Mouse (Mus musculus): ENCODE results near the gene Atraid. TPM values are rescaled to one million over a fixed set of nuclear protein-coding genes. Genes with fewer than 3 reads are reported as not detected.

Atraid gene
- polyA plus RNA-seq, 1 experiment from 2014 or later = 116 TPM

DNA sequence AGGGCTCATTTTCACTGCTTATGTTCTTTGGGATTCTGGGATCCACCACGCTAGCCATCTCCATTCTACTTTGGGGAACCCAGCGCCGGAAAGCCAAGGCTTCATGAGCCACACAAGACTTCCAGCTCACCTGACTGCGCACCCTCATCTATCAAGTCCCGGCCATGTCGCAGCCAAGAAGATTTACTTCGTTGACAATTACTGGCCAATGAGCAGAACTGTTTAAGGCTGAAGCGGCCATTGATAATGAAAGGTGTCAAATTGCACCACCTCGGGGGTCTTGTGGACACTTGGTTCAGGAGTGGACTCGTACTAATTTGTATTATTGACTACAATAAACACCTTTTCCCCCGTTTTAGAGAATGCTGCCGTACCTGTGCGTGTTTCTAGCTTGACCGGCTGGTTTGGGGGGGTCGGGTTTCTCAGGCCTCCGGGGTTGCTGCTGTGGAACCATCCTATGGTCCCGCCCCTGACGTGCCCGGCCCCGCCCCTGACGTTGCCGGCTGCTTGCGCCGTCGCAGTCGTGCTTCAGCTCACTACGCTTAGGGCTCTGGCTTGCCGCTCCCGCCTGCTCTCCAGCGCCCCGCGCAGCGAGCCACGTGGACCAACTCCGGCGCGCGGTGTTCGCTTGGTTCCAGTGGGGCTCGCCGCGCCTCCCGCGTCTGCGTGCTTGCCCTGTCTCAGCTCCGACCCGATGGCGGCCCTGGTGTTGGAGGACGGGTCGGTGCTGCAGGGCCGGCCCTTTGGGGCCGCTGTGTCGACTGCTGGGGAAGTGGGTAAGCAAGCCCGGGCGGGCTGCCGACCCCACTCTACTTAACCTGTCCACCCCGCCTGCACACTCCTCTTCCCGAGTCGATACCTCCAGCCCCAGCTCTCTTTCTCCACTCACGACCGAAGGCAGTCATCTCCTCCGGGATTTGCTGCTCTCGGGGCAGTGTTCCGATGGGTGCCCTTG is 6.4 kb downstream of the Atraid start, which contains the start of gene Cad:
Gene Cad (plus strand): TSS at position 520 of the 955 bp plus-strand sequence.
- peak within 1 kb of the TSS; percentile 68 for H3K9ac ChIP-seq
- H3K36me3 ChIP-seq = peaks cover 25% of the 10 kb centered on the region; the same call in 1 of the 2 replicates
- no peaks in the 10 kb centered on the region for H3K27me3 ChIP-seq
- no peaks in the 10 kb centered on the region for H3K9me3 ChIP-seq (replicated peaks)
- peak within 1 kb of the TSS; percentile 96 for H3K4me2 ChIP-seq
- under 1% methylated on average over 64 of the region's 64 CpGs for WGBS
- peak within 1 kb of the TSS; percentile 63 for H3K27ac ChIP-seq
- peak; percentile 96 for ATAC-seq (replicated peaks; ENCODE audit: insufficient number of reproducible peaks, insufficient read depth, low FRiP score, low read depth)
- peaks cover 17% of the 10 kb centered on the region for H3K4me1 ChIP-seq (replicated peaks)
- peak within 1 kb of the TSS; percentile 60 for H3K4me3 ChIP-seq

DNA sequence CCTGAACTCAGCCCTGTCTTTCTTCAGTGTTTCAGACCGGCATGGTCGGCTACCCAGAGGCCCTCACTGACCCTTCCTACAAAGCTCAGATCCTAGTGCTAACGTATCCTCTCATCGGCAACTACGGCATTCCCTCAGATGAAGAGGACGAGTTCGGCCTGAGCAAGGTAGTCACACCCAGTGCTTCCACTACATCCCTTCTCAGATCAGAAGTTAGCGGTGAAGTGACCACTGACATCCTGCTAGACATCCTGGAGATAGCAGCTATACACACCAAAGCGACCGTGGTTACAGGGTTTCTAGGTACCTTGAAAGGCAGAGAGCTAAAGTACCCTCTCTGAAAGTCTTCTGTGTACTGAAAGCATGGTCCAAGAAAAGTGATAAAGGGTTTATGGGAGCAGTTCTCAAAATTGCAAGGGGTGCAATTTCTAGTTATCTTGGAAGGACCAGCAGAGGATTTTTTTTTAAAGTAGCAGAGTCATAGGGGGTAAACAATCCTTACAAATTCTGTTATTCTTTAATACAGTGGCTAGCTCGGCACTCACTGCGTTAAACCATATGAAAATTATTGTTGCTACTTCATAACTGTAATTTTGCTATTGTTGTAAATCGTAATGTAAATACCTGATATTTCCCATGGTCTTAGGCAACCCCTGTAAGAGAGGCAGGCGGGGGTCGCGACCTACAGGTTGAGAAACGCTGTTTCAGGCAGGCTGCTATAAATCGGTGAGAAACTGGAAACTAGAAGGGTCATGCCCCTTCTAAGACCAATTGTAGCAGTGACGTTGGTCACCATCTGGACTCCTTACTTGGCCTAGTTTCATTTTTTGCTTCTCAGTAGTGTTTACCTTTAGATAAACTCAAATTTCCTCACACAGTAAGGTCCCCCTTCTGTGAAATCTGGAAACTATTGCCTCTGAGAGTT is 7.4 kb downstream of the Atraid start:
- H3K27ac ChIP-seq = peak overlapping the region; percentile 63; the same call in 1 of the 2 replicates
- H3K36me3 ChIP-seq = peaks cover 34% of the 10 kb centered on the region; the same call in 1 of the 2 replicates
- peak; percentile 32; the same call in 1 of the 2 replicates for ATAC-seq (replicated peaks; ENCODE audit: insufficient number of reproducible peaks, insufficient read depth, low FRiP score, low read depth)
- H3K27me3 ChIP-seq = no peaks in the 10 kb centered on the region
- no peaks in the 10 kb centered on the region for H3K9me3 ChIP-seq (replicated peaks)
- peaks cover 15% of the 10 kb centered on the region for H3K4me1 ChIP-seq (replicated peaks)
- peak overlapping the region; percentile 68 for H3K9ac ChIP-seq
- peak overlapping the region; percentile 60 for H3K4me3 ChIP-seq
- peak overlapping the region; percentile 96 for H3K4me2 ChIP-seq
- 22% methylated on average over 19 of the region's 19 CpGs for WGBS

DNA sequence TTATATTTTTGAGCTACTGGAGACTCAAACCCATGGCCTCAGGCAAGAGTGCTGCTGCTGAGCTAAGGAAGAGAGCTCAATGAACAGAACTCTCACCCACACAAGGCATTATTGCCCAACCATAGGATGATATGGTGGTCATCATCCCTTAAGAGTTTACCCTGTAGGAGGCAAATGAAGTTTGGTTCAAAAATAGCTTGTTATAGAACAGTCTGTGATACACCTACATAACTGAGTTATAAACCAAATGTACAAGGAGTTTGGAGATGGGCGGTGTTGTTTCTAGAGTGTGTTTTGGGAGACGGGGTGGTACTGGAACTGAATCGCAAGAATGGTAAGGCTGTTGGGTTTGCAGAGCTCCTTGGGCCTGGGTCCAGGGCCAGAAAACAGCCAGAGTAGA is 21.7 kb downstream of the Atraid start:
- Histone ChIP-seq H3K27me3 (no peaks in the 10 kb centered on the region), H3K27ac (no peak overlapping the region), H3K9ac (no peak overlapping the region), H3K36me3 (peaks cover 90% of the 10 kb centered on the region), H3K4me2 (no peak overlapping the region), H3K9me3 (replicated peaks) (no peaks in the 10 kb centered on the region), H3K4me3 (no peak overlapping the region), H3K4me1 (replicated peaks) (no peaks in the 10 kb centered on the region)
- ATAC-seq (replicated peaks; ENCODE audit: insufficient number of reproducible peaks, insufficient read depth, low FRiP score, low read depth) = no peak
- WGBS = 97% methylated on average over 3 of the region's 3 CpGs

DNA sequence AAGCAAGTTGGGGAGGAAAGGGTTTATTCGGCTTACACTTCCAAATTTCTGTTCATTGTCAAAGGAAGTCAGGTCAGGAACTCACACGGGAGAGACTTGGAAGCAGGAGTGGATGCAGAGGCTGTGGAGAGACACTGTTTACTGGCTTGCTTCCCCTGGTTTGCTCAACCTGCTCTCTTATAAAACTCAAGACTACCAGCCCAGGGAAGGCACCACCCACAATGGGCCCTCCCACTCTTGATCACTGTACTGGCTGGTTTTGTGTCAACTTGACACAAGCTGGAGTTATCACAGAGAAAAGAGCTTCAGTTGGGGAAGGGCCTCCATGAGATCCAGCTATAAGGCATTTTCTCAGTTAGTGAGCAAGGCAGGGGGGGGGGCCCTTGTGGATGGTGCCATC is 22.9 kb downstream of the Atraid start:
- H3K4me2 ChIP-seq = no peak overlapping the region
- no peaks in the 10 kb centered on the region for H3K9me3 ChIP-seq (replicated peaks)
- 88% methylated on average over 2 of the region's 2 CpGs for WGBS
- no peaks in the 10 kb centered on the region for H3K27me3 ChIP-seq
- ATAC-seq (replicated peaks; ENCODE audit: insufficient number of reproducible peaks, insufficient read depth, low FRiP score, low read depth) = no peak
- no peak overlapping the region for H3K9ac ChIP-seq
- H3K4me3 ChIP-seq = no peak overlapping the region
- H3K4me1 ChIP-seq (replicated peaks) = no peaks in the 10 kb centered on the region
- no peak overlapping the region for H3K27ac ChIP-seq
- H3K36me3 ChIP-seq = peaks cover 95% of the 10 kb centered on the region

DNA sequence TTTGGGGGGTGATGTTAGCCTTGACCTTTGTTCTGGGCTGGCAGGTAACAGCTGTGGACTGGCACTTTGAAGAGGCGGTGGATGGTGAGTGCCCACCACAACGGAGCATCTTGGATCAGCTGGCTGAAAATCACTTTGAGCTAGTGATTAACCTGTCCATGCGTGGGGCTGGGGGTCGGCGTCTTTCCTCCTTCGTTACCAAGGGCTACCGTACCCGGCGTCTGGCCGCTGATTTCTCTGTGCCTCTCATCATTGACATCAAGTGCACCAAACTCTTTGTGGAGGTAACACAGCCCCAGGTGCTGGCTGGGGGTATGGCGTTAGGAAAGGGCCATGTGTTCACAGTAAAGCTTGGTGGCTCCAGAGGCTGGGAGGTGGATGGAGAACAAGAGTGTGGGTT is 23.7 kb downstream of the Atraid start:
- Histone ChIP-seq H3K27ac (no peak overlapping the region), H3K4me1 (replicated peaks) (no peaks in the 10 kb centered on the region), H3K36me3 (peaks cover 95% of the 10 kb centered on the region), H3K27me3 (no peaks in the 10 kb centered on the region), H3K9ac (no peak overlapping the region), H3K4me3 (no peak overlapping the region), H3K9me3 (replicated peaks) (no peaks in the 10 kb centered on the region), H3K4me2 (no peak overlapping the region)
- WGBS = 91% methylated on average over 11 of the region's 11 CpGs
- ATAC-seq (replicated peaks; ENCODE audit: insufficient number of reproducible peaks, insufficient read depth, low FRiP score, low read depth) = no peak

DNA sequence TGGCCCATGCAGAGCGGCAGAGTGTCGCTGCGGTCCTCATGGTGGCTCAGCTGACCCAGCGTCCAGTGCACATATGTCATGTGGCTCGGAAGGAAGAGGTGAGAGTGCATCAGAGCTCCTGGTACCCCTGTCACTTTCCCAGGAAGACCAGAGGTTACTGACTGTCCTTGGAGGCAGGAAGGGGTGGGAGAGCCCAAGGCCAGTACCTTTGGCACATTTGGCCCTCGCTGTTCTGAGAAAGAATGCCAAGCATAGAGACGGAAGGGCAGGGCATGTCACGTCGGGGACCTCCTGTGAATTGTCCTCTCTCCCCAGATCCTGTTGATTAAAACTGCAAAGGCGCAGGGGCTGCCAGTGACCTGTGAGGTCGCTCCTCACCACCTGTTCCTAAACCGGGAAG is 25.1 kb downstream of the Atraid start:
- Histone ChIP-seq H3K27ac (no peak overlapping the region), H3K4me2 (no peak overlapping the region), H3K36me3 (peaks cover 94% of the 10 kb centered on the region), H3K4me3 (no peak overlapping the region), H3K27me3 (no peaks in the 10 kb centered on the region), H3K4me1 (replicated peaks) (no peaks in the 10 kb centered on the region), H3K9ac (no peak overlapping the region), H3K9me3 (replicated peaks) (no peaks in the 10 kb centered on the region)
- no peak for ATAC-seq (replicated peaks; ENCODE audit: insufficient number of reproducible peaks, insufficient read depth, low FRiP score, low read depth)
- 90% methylated on average over 12 of the region's 12 CpGs for WGBS

DNA sequence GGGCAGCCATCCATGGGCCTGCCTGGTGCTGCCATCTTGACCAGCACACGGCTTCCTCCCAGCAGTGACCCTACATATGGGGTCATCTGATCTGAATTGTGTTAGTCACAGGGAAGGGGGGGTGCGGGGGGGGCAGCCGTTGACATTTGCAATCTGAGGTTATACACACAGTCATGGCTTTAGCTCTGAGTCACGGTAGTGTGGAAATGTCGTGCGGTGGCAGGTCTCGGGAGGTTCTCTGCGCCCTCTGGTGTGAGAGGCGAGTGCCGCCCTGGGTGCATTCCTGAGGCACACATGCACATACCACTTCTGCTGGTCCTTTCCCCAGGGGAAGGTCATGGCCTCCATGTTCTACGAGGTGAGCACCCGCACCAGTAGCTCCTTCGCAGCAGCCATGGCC is 28.2 kb downstream of the Atraid start:
- ATAC-seq (replicated peaks; ENCODE audit: insufficient number of reproducible peaks, insufficient read depth, low FRiP score, low read depth) = no peak
- Histone ChIP-seq H3K36me3 (peaks cover 63% of the 10 kb centered on the region), H3K9me3 (replicated peaks) (no peaks in the 10 kb centered on the region), H3K27ac (no peak overlapping the region), H3K4me2 (no peak overlapping the region), H3K27me3 (no peaks in the 10 kb centered on the region), H3K4me3 (no peak overlapping the region), H3K9ac (no peak overlapping the region), H3K4me1 (replicated peaks) (peaks cover 6% of the 10 kb centered on the region)
- WGBS = 77% methylated on average over 13 of the region's 13 CpGs

DNA sequence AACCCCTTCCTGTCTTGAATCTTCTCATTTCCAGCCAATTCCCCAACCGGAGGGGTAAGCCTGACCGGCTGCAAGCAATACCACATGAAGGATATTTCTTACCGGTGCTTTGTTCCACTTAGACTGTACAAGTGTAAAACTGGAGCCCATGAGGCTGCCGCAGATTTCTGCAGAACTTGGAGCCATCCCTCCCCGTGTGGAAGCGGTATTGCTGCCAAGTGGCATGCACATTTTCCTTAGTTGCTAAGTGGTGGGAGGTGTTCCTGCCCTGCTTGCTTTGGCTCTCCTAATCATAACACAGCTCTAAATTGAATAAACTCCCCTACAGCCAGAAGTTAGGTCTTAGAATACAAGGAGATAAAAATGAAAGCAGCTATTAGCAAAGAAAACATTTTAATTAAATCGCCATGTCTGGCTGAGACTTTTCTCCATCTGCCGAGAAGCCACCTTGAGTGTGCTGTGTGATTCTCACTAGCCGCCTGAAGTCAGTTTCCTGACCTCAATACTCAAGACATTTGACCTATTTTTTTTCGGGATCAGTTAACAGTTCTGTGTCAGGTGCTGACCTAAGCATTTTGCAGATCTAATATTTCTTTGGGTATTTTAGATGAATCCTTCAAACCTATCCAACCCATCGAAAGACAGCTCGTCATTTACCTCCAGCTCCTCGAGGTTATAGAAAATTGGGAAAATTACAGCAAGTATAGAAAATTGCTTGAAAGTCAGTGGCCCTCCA is 32.1 kb downstream of the Atraid start:
- Histone ChIP-seq H3K9ac (no peak overlapping the region), H3K36me3 (peaks cover 28% of the 10 kb centered on the region), H3K4me2 (no peak overlapping the region), H3K9me3 (replicated peaks) (no peaks in the 10 kb centered on the region), H3K4me3 (no peak overlapping the region), H3K4me1 (replicated peaks) (peaks cover 29% of the 10 kb centered on the region), H3K27ac (0 out of 2 replicates have a peak overlapping the region, but pooled peaks have one; percentile 22), H3K27me3 (no peaks in the 10 kb centered on the region)
- ATAC-seq (replicated peaks; ENCODE audit: insufficient number of reproducible peaks, insufficient read depth, low FRiP score, low read depth) = no peak
- 63% methylated on average over 13 of the region's 13 CpGs for WGBS

DNA sequence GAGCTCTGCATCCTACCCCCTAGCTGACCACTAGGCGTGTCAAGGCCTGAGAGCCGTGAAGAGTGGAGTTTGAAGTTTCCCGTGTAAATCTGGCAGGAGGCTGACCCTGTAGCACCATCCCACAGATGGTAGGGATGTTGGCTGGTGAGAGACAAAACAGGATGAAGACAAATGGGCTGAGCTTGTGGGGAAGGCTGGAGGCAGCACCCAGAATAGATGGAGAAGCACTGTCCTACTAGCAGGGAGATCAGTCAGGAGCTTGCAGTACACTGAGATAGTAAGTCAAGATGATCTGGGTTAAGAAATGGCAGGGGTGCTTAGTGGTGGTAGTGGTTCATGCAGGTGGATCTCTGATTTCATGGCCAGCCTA is 32.7 kb downstream of the Atraid start:
- WGBS = 67% methylated on average over 3 of the region's 3 CpGs
- peaks cover 29% of the 10 kb centered on the region for H3K4me1 ChIP-seq (replicated peaks)
- H3K27ac ChIP-seq = no peak overlapping the region
- no peak for ATAC-seq (replicated peaks; ENCODE audit: insufficient number of reproducible peaks, insufficient read depth, low FRiP score, low read depth)
- H3K4me3 ChIP-seq = no peak overlapping the region
- no peak overlapping the region for H3K4me2 ChIP-seq
- H3K9me3 ChIP-seq (replicated peaks) = no peaks in the 10 kb centered on the region
- no peak overlapping the region for H3K9ac ChIP-seq
- peaks cover under 1% of the 10 kb centered on the region; the same call in 1 of the 2 replicates for H3K27me3 ChIP-seq
- H3K36me3 ChIP-seq = peaks cover 22% of the 10 kb centered on the region

DNA sequence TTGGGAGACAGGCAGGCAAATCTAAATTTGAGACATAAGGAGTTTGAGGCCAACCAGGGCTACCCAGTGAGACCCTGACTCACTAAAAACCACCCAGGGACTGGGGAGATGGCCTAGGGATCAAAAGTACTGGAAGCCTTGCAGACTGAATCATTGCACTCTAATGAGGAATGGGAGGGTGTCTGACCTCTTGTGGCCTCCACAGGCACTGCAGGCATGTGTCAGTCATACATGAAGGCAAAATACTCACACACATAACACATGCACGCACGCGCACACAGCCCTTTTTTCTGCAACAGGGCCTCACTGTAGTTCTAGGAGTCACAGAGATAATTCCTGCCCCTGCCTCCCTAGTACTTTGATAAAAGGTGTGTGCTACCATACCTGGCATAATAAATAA is 33.3 kb downstream of the Atraid start:
- Histone ChIP-seq H3K9ac (no peak overlapping the region), H3K36me3 (peaks cover 16% of the 10 kb centered on the region; the same call in 1 of the 2 replicates), H3K9me3 (replicated peaks) (no peaks in the 10 kb centered on the region), H3K4me2 (no peak overlapping the region), H3K4me3 (no peak overlapping the region), H3K27me3 (peaks cover 7% of the 10 kb centered on the region; the same call in 1 of the 2 replicates), H3K4me1 (replicated peaks) (peaks cover 29% of the 10 kb centered on the region), H3K27ac (no peak overlapping the region)
- no peak for ATAC-seq (replicated peaks; ENCODE audit: insufficient number of reproducible peaks, insufficient read depth, low FRiP score, low read depth)
- 84% methylated on average over 3 of the region's 3 CpGs for WGBS

Measured in heart, embryonic 15.5 days (tissue).